Mouse (Mus musculus): ENCODE results near the gene Sobp. TPM values are rescaled to one million over a fixed set of nuclear protein-coding genes. Genes with fewer than 3 reads are reported as not detected.
A peak's percentile ranks its signal among the peaks of the same experiment; 100 is the strongest.

Sobp gene
- polyA plus RNA-seq, 1 experiment from 2014 or later, result 4.5 TPM

DNA sequence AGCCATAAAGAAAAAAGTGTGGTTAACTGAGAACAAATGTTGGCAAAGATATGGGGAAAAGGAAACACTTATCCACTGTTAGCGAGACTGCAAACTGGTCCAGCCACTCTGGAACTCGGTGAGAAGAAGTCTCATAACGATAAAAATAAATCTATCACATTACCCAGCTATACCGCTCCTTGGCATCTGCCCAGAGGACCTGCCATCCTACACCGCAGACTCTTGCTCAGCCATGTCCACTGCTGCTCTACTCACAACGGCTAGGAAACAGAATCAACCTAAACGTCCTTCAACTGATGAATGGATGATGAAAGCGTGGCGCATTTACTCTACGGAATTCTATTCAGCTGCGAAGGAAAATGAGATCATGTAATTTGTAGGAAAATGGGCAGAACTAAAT lies 25.9 kb downstream of the Sobp start:
- Histone ChIP-seq H3K4me1 (replicated peaks) (peaks cover 5% of the 10 kb centered on the region), H3K36me3 (0 out of 2 replicates have a peak, but pooled peaks cover 4% of the 10 kb centered on the region), H3K9me3 (no peaks in the 10 kb centered on the region), H3K4me3 (no peak overlapping the region), H3K27me3 (ENCODE audit: insufficient read depth, poor library complexity, severe bottlenecking) (no peaks in the 10 kb centered on the region), H3K27ac (no peak overlapping the region)
- no peak for DNase-seq (ENCODE audit: low spot score)
- 94% methylated on average over 11 of the region's 11 CpGs for WGBS

DNA sequence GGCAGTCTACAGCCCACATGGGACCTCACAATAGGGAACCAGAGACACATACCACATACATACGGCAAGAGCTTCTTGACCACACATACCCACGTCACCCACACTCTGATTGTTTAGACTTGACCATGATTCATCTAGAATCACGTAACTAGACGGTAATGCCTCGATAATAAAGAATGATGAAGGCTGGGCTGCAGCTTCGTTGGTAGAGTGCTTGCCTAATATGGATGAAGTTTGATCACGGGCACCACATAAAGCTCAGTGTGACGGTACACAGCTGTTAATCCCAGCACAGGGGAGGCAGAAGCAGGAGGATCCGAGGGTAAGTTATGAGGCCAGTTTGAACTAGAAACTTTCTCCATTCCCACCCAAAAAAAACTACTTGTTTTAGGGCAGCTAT lies 31.2 kb downstream of the Sobp start:
- Histone ChIP-seq H3K36me3 (0 out of 2 replicates have a peak, but pooled peaks cover 4% of the 10 kb centered on the region), H3K27me3 (ENCODE audit: insufficient read depth, poor library complexity, severe bottlenecking) (no peaks in the 10 kb centered on the region), H3K4me1 (replicated peaks) (no peaks in the 10 kb centered on the region), H3K27ac (no peak overlapping the region), H3K9me3 (no peaks in the 10 kb centered on the region), H3K4me3 (no peak overlapping the region)
- no peak for DNase-seq (ENCODE audit: low spot score)
- 92% methylated on average over 9 of the region's 9 CpGs for WGBS

- no peak for DNase-seq (ENCODE audit: low spot score)
- Histone ChIP-seq H3K4me1 (replicated peaks) (peaks cover 3% of the 10 kb centered on the region; the same call in 1 of the 2 replicates), H3K36me3 (no peaks in the 10 kb centered on the region; the same call in 1 of the 2 replicates), H3K27me3 (ENCODE audit: insufficient read depth, poor library complexity, severe bottlenecking) (no peaks in the 10 kb centered on the region), H3K27ac (no peak overlapping the region), H3K4me3 (no peak overlapping the region), H3K9me3 (no peaks in the 10 kb centered on the region)
- WGBS, result 93% methylated on average over 11 of the region's 11 CpGs
Observed at GRCm38 (mm10) chr10:43134027-43134426, 40.3 kb downstream of the Sobp start.

DNA sequence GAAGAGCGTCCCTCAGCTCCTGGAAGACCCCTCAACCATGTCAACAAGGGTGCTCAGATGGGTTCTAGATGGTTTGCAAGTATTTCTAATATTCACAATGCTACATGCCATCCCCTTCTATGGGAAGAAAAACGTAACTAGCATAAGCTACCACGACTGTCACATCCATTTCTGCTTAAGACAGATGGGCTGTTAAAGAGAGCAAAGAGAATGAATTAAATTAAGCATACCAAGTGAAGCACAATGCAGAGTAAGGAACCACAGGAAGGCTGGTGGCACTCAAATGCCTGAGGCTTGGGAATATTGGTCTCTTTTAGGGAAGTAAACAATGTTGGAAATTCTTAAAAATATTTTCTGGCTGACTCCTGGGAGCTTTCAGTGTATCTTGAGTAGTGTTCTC lies 45.6 kb downstream of the Sobp start:
- H3K4me1 ChIP-seq (replicated peaks), result peaks cover 39% of the 10 kb centered on the region
- H3K36me3 ChIP-seq, result no peaks in the 10 kb centered on the region
- no peak for DNase-seq (ENCODE audit: low spot score)
- H3K4me3 ChIP-seq, result no peak overlapping the region
- H3K27me3 ChIP-seq (ENCODE audit: insufficient read depth, poor library complexity, severe bottlenecking), result no peaks in the 10 kb centered on the region
- no peaks in the 10 kb centered on the region for H3K9me3 ChIP-seq
- H3K27ac ChIP-seq, result no peak overlapping the region
- 51% methylated on average over 3 of the region's 3 CpGs for WGBS

DNA sequence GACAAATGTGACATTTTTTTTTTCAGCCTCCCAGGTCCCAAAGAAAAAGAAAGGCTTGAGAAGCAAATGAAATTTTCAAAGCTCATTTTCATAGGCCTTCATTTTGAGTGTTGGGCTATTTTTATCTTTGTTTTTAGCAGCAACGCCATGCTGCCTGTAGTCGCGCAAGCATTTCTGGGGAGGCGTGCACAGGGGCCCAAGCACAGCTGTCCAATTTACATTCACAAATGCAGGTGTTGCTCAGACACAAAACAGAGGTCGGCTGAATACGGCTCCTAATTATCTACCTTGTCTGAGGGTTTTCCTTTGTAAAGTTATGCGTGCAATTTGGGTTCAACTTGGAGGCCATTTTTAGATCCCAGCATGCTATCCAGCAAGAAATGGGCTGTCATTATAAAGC lies 49.8 kb downstream of the Sobp start:
- no peaks in the 10 kb centered on the region for H3K36me3 ChIP-seq
- DNase-seq (ENCODE audit: low spot score), result no peak
- 87% methylated on average over 7 of the region's 7 CpGs for WGBS
- peaks cover 55% of the 10 kb centered on the region for H3K4me1 ChIP-seq (replicated peaks)
- H3K27me3 ChIP-seq (ENCODE audit: insufficient read depth, poor library complexity, severe bottlenecking), result 0 out of 2 replicates have a peak, but pooled peaks cover 3% of the 10 kb centered on the region
- H3K27ac ChIP-seq, result no peak overlapping the region
- no peak overlapping the region for H3K4me3 ChIP-seq
- H3K9me3 ChIP-seq, result no peaks in the 10 kb centered on the region

GRCm38 (mm10) chr10:43124156-43124555 lies 50.2 kb downstream of the Sobp start:
- Histone ChIP-seq H3K27me3 (ENCODE audit: insufficient read depth, poor library complexity, severe bottlenecking) (0 out of 2 replicates have a peak, but pooled peaks cover 3% of the 10 kb centered on the region), H3K36me3 (no peaks in the 10 kb centered on the region), H3K4me1 (replicated peaks) (peaks cover 55% of the 10 kb centered on the region), H3K27ac (no peak overlapping the region), H3K9me3 (no peaks in the 10 kb centered on the region), H3K4me3 (no peak overlapping the region)
- DNase-seq (ENCODE audit: low spot score), result no peak
- WGBS, result 93% methylated on average over 4 of the region's 4 CpGs

DNA sequence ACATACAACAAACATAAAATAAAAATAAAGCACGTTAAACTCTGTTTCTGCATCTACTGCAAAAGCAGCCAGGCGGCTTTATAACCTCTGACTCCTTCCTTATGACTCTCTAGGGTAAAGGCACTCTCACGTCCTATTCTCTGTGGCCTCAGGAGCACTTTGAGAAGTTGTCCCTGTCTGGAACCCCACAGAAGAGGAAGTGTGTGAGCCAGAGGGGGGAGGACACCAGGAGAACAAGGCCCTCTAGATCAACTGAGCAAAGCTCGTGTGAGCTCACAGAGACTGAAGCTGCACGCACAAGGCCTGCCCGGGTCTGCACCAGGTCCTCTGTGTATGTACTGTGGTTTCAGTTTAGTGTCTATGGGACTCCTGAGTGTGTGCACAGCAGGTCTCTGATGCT lies 50.9 kb downstream of the Sobp start:
- DNase-seq (ENCODE audit: low spot score), result no peak
- Histone ChIP-seq H3K4me3 (no peak overlapping the region), H3K27me3 (ENCODE audit: insufficient read depth, poor library complexity, severe bottlenecking) (0 out of 2 replicates have a peak, but pooled peaks cover 3% of the 10 kb centered on the region), H3K27ac (no peak overlapping the region), H3K9me3 (no peaks in the 10 kb centered on the region), H3K36me3 (no peaks in the 10 kb centered on the region), H3K4me1 (replicated peaks) (peaks cover 48% of the 10 kb centered on the region)
- WGBS, result 88% methylated on average over 6 of the region's 6 CpGs

DNA sequence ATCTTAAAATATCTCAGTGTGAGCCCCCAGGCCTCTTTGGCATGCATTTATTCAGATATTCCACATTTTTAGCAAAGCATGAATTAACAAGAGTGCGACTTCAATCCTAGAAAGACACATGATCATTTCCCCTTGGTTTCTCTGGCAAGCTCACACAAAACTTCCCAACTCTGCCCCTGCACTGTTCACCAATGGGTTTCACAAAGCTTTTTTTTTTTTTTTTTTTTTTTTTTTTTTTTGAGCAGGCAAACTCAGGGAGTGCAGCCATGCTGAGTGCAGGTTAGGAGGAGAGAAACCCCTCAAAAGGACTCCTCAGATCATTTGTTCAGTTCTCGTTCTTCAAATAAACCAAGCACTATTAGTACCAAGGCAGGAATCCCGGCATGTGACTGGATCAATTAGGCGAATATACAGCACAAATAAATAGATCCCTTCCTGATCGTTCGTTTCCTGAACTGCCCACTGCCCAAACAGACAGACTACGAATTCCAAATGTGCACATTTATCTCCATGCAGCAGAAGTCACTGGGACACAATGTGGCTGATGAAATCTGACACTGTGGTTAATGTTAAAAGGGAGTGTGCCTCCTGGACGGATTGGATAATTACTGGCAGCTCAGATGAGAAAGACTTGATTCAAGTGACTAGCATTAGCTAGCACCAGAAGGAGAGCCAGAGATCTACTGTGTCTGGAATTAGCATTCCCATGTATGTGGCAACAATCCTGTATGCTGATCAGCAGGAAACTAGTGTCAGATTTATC lies 53.5 kb downstream of the Sobp start:
- WGBS, result 48% methylated on average over 8 of the region's 8 CpGs
- DNase-seq (ENCODE audit: low spot score), result no peak
- H3K4me1 ChIP-seq (replicated peaks), result peaks cover 34% of the 10 kb centered on the region

DNA sequence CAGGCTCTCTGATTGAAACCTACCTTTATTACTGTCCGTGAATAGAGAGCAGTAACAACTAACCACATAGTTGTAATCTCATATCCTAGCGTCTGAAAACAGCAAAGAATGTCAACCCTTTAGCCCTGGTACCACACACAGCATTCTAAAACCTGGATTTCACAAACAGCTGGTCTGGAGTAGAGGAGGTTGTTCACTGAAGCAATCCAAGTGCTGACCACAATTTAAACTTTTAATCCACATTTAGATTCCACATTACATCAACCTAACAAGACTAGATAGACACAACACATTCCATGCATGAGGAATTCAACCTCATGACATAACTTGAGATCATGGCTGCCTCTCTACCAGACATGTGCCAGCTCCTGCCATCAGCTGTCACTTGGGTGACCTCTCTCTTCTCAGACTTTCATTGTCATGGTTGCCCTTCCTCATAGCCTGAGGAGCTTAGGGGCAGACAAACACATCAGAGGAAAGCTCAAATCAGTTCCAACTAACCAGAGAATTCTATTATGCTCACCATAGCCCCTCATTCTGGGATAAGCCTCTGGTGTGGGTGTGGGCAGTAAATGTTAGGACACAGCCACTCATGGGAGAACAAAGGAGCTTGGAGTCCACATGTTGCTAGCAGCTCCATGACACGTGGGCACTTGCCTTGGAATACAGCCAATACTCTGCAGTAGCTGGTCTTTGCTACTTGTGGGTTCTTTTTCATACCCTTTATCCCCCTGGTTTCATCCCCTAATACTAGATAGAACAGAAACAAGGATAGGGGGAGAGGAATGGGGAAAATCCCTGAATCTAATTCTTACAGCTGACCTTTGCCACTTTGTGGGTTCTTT lies 58.0 kb downstream of the Sobp start:
- DNase-seq (ENCODE audit: low spot score), result no peak
- Histone ChIP-seq H3K27ac (no peak overlapping the region), H3K36me3 (no peaks in the 10 kb centered on the region), H3K9me3 (no peaks in the 10 kb centered on the region), H3K27me3 (ENCODE audit: insufficient read depth, poor library complexity, severe bottlenecking) (peaks cover 4% of the 10 kb centered on the region; the same call in 1 of the 2 replicates), H3K4me1 (replicated peaks) (peaks cover 42% of the 10 kb centered on the region), H3K4me3 (no peak overlapping the region)
- 79% methylated on average over 3 of the region's 3 CpGs for WGBS

More for the DNA sequence above, 53.5 kb downstream of the Sobp start:
- Histone ChIP-seq H3K27ac (0 out of 2 replicates have a peak overlapping the region, but pooled peaks have one; percentile 12), H3K9me3 (no peaks in the 10 kb centered on the region), H3K4me3 (no peak overlapping the region), H3K27me3 (ENCODE audit: insufficient read depth, poor library complexity, severe bottlenecking) (0 out of 2 replicates have a peak, but pooled peaks cover 3% of the 10 kb centered on the region), H3K36me3 (no peaks in the 10 kb centered on the region)

- Histone ChIP-seq H3K27ac (peak overlapping the region; percentile 73), H3K36me3 (no peaks in the 10 kb centered on the region; the same call in 1 of the 2 replicates), H3K27me3 (ENCODE audit: insufficient read depth, poor library complexity, severe bottlenecking) (peaks cover 8% of the 10 kb centered on the region; the same call in 1 of the 2 replicates), H3K9me3 (no peaks in the 10 kb centered on the region), H3K4me1 (replicated peaks) (peaks cover 40% of the 10 kb centered on the region), H3K4me3 (no peak overlapping the region)
- peak; percentile 52 for DNase-seq (ENCODE audit: low spot score)
- 39% methylated on average over 7 of the region's 7 CpGs for WGBS
Observed at GRCm38 (mm10) chr10:43112296-43112695, 62.0 kb downstream of the Sobp start.

GRCm38 (mm10) chr10:43106616-43107015 lies 67.7 kb downstream of the Sobp start:
- 76% methylated on average over 8 of the region's 8 CpGs for WGBS
- no peak for DNase-seq (ENCODE audit: low spot score)
- 0 out of 2 replicates have a peak overlapping the region, but pooled peaks have one; percentile 56 for H3K27ac ChIP-seq

DNA sequence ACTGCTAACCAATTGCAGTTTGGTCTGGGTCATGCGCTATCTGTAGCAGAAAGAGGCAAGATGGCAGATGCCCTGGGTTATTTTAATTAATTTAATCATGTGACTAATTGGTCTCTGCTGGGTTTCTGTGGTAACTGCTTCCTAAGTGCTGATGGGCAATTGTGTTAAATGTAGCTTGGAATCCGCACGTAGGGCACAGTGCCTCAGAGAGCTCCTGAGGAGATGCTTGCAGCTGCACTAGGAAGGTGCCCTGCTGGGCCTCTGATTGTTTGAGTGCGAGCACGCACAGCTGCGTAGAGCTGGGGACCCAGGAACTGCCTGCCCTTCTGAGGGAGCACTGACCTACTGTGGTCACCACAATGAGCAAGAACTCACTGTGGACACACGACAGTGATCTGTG lies 68.1 kb downstream of the Sobp start:
- WGBS, result 27% methylated on average over 7 of the region's 7 CpGs
- peaks cover 47% of the 10 kb centered on the region for H3K4me1 ChIP-seq (replicated peaks)
- no peaks in the 10 kb centered on the region; the same call in 1 of the 2 replicates for H3K36me3 ChIP-seq
- H3K9me3 ChIP-seq, result no peaks in the 10 kb centered on the region
- 0 out of 2 replicates have a peak, but pooled peaks cover 4% of the 10 kb centered on the region for H3K27me3 ChIP-seq (ENCODE audit: insufficient read depth, poor library complexity, severe bottlenecking)
- H3K27ac ChIP-seq, result peak overlapping the region; percentile 56; the same call in 1 of the 2 replicates
- H3K4me3 ChIP-seq, result no peak overlapping the region
- DNase-seq (ENCODE audit: low spot score), result no peak

More at GRCm38 (mm10) chr10:43106616-43107015, 67.7 kb downstream of the Sobp start:
- peaks cover 47% of the 10 kb centered on the region for H3K4me1 ChIP-seq (replicated peaks)
- no peaks in the 10 kb centered on the region for H3K9me3 ChIP-seq
- H3K36me3 ChIP-seq, result no peaks in the 10 kb centered on the region; the same call in 1 of the 2 replicates
- no peak overlapping the region for H3K4me3 ChIP-seq
- 0 out of 2 replicates have a peak, but pooled peaks cover 4% of the 10 kb centered on the region for H3K27me3 ChIP-seq (ENCODE audit: insufficient read depth, poor library complexity, severe bottlenecking)

Measured in hindbrain, embryonic 10.5 days (tissue).